Mouse (Mus musculus) hindbrain, postnatal 0 days (tissue): ENCODE results near the gene Rbbp7. TPM values are rescaled to one million over a fixed set of nuclear protein-coding genes. Genes with fewer than 3 reads are reported as not detected.
A peak's percentile ranks its signal among the peaks of the same experiment; 100 is the strongest.

Experiments
- ATAC-seq: fragments of 200-750 bp; cut with Nextera tagmentation; 2 replicates; pipeline ENCODE4 v1.8.0; 2017; ENCODE audit warnings: mild to moderate bottlenecking, moderate TSS enrichment, moderate library complexity
- DNase-seq: peaks from one replicate; pipeline ENCODE4 v3.0.0-alpha.2; 2015; ENCODE audit warnings: low spot score
- H3K27ac ChIP-seq: fragments of 300-500 bp; sonication (generic); 2 replicates; pipeline ENCODE4 v1.5.1; 2014; ENCODE audit warnings: mild to moderate bottlenecking
- H3K27me3 ChIP-seq: fragments of 300-500 bp; sonication (generic); 2 replicates; pipeline ENCODE4 v1.6.1; 2014; ENCODE audit warnings: low read length, mixed read lengths; ENCODE audit not compliant: insufficient read depth
- H3K36me3 ChIP-seq: fragments of 300-500 bp; sonication (generic); 2 replicates; pipeline ENCODE4 v1.6.1; 2014; ENCODE audit warnings: low read length, mixed read lengths; ENCODE audit not compliant: insufficient read depth
- H3K4me1 ChIP-seq: fragments of 300-500 bp; sonication (generic); 2 replicates; pipeline ENCODE4 v1.6.1; 2014; ENCODE audit warnings: antibody characterized with exemption, low read length, mixed read lengths; ENCODE audit not compliant: insufficient read depth
- H3K4me2 ChIP-seq: fragments of 300-500 bp; sonication (generic); 2 replicates; pipeline ENCODE4 v1.6.1; 2014; ENCODE audit warnings: low read depth, mild to moderate bottlenecking, low read length, moderate library complexity, mixed read lengths
- H3K4me3 ChIP-seq: fragments of 300-500 bp; sonication (generic); 2 replicates; pipeline ENCODE4 v1.5.1; 2014; ENCODE audit warnings: low read length
- H3K9ac ChIP-seq: fragments of 300-500 bp; sonication (generic); replicated peaks from 2 replicates; pipeline ENCODE4 v1.6.1; 2014; ENCODE audit warnings: mild to moderate bottlenecking, low read length, moderate library complexity, mixed read lengths
- H3K9me3 ChIP-seq: fragments of 300-500 bp; sonication (generic); 2 replicates; pipeline ENCODE4 v1.6.1; 2016; ENCODE audit warnings: low read length, mixed read lengths
- CTCF ChIP-seq: IDR thresholded peaks from 2 replicates; pipeline ENCODE4 v1.5.1; 2016; ENCODE audit warnings: antibody characterized with exemption, control low read depth, low read depth
- WGBS: fragments of 180-500 bp; shearing (Covaris S2); extraction: QIAGEN DNeasy Blood & Tissue Kit; methylation state at CpG from one replicate; pipeline ENCODE4 v1.1.7; 2014; 5-methylcytosine and 5-hydroxymethylcytosine counted together
- polyA plus RNA-seq: library from polyadenylated mRNA; unstranded; fragments of >200 nt; fragmentation: Nextera tagmentation; extraction: Ambion mirVana; gene quantifications from 2 replicates; pipeline ENCODE4 v1.2.1, GENCODE M21; 2015
- total RNA-seq: library from RNA; depleted of rRNA; stranded (reverse); fragments of >200 nt; gene quantifications from 2 replicates; pipeline ENCODE4 v1.2.3, GENCODE M21; 2014; rRNA removed

The Rbbp7 gene
- total RNA-seq (97.1 and 112 TPM in 2 replicates), polyA plus RNA-seq (254 TPM in 2 replicates)

- TF ChIP-seq CTCF, result no peak
- peak within 1 kb of the TSS; percentile 60 for H3K4me3 ChIP-seq
- no peaks in the 10 kb centered on the region for H3K9me3 ChIP-seq
- H3K9ac ChIP-seq, result peak within 1 kb of the TSS; percentile 65
- peak within 1 kb of the TSS; percentile 94 for H3K27ac ChIP-seq
- no peaks in the 10 kb centered on the region for H3K27me3 ChIP-seq
- H3K36me3 ChIP-seq, result no peaks in the 10 kb centered on the region
- H3K4me1 ChIP-seq, result no peaks in the 10 kb centered on the region
- WGBS, result 32% methylated on average over 68 of the region's 100 CpGs
- H3K4me2 ChIP-seq, result peak within 1 kb of the TSS; percentile 57
- peak; percentile 97 for ATAC-seq
- peak; percentile 95 for DNase-seq
These were observed at the start of gene Rbbp7 for GRCm38 (mm10) chrX:162760115-162760942. TSS of gene Rbbp7 (plus strand) at chrX:162760402.

GRCm38 (mm10) chrX:162717837-162718236 lies 42.4 kb upstream of the Rbbp7 start:
- no peak overlapping the region for H3K4me3 ChIP-seq
- no peaks in the 10 kb centered on the region for H3K27me3 ChIP-seq
- H3K9me3 ChIP-seq, result no peaks in the 10 kb centered on the region
- 34% methylated on average over 5 of the region's 5 CpGs for WGBS
- DNase-seq (peak; percentile 48), ATAC-seq (no peak)
- no peak overlapping the region for H3K9ac ChIP-seq
- H3K4me1 ChIP-seq, result no peaks in the 10 kb centered on the region
- H3K36me3 ChIP-seq, result no peaks in the 10 kb centered on the region
- H3K4me2 ChIP-seq, result no peak overlapping the region
- TF ChIP-seq CTCF, result peak; percentile 45
- H3K27ac ChIP-seq, result no peak overlapping the region

GRCm38 (mm10) chrX:162719615-162720014 lies 40.6 kb upstream of the Rbbp7 start:
- peak; percentile 56 for TF ChIP-seq CTCF
- Histone ChIP-seq H3K27me3 (no peaks in the 10 kb centered on the region), H3K4me2 (no peak overlapping the region), H3K9me3 (no peaks in the 10 kb centered on the region), H3K4me3 (no peak overlapping the region), H3K36me3 (no peaks in the 10 kb centered on the region), H3K9ac (no peak overlapping the region), H3K4me1 (no peaks in the 10 kb centered on the region), H3K27ac (no peak overlapping the region)
- WGBS, result 44% methylated on average over 2 of the region's 2 CpGs
- ATAC-seq (no peak), DNase-seq (no peak)

- Histone ChIP-seq H3K27me3 (no peaks in the 10 kb centered on the region), H3K36me3 (no peaks in the 10 kb centered on the region), H3K27ac (no peak overlapping the region), H3K4me1 (no peaks in the 10 kb centered on the region), H3K9me3 (no peaks in the 10 kb centered on the region), H3K4me3 (no peak overlapping the region), H3K9ac (no peak overlapping the region), H3K4me2 (no peak overlapping the region)
- DNase-seq (peak; percentile 11), ATAC-seq (peak; percentile 40; the same call in 1 of the 2 replicates)
- WGBS, result 35% methylated on average over 13 of the region's 13 CpGs
- TF ChIP-seq CTCF, result no peak
These were observed 32.8 kb upstream of the Rbbp7 start for GRCm38 (mm10) chrX:162727367-162727777.

GRCm38 (mm10) chrX:162727795-162728194 lies 32.4 kb upstream of the Rbbp7 start:
- Histone ChIP-seq H3K4me3 (no peak overlapping the region), H3K36me3 (no peaks in the 10 kb centered on the region), H3K9ac (no peak overlapping the region), H3K4me2 (no peak overlapping the region), H3K27me3 (no peaks in the 10 kb centered on the region), H3K27ac (peak overlapping the region; percentile 41; the same call in 1 of the 2 replicates), H3K9me3 (no peaks in the 10 kb centered on the region), H3K4me1 (no peaks in the 10 kb centered on the region)
- WGBS, result 45% methylated on average over 9 of the region's 9 CpGs
- DNase-seq (no peak), ATAC-seq (no peak)
- no peak for TF ChIP-seq CTCF

DNA sequence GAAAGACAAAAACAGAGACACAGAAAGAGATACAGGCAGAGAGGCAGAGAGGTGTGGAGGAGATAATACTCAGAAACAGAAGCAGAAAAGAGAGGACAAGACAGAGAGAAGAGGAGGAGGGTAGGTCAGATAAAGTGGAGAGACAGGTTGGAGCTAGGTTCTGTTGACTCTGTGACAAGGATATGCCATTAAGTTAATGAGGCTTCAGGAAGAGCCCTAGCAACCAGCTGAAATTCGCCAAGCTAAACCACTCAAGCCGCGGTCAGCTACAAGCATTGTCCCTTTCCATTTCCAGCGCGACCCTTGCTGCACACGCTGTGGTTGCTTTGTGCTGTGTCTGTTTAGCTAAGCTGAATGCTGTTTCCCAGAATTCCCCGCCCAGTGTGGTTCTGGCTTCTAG lies 32.0 kb upstream of the Rbbp7 start:
- DNase-seq (no peak), ATAC-seq (no peak)
- TF ChIP-seq CTCF, result no peak
- H3K4me1 ChIP-seq, result no peaks in the 10 kb centered on the region
- no peak overlapping the region for H3K9ac ChIP-seq
- no peaks in the 10 kb centered on the region for H3K27me3 ChIP-seq
- H3K9me3 ChIP-seq, result no peaks in the 10 kb centered on the region
- H3K4me2 ChIP-seq, result no peak overlapping the region
- 50% methylated on average over 7 of the region's 7 CpGs for WGBS
- H3K27ac ChIP-seq, result no peak overlapping the region
- H3K4me3 ChIP-seq, result no peak overlapping the region
- no peaks in the 10 kb centered on the region for H3K36me3 ChIP-seq

GRCm38 (mm10) chrX:162730031-162730430 lies 30.2 kb upstream of the Rbbp7 start:
- Histone ChIP-seq H3K4me2 (no peak overlapping the region), H3K27ac (no peak overlapping the region), H3K9ac (no peak overlapping the region), H3K4me3 (no peak overlapping the region), H3K36me3 (no peaks in the 10 kb centered on the region), H3K9me3 (no peaks in the 10 kb centered on the region), H3K27me3 (no peaks in the 10 kb centered on the region), H3K4me1 (no peaks in the 10 kb centered on the region)
- no peak for ATAC-seq
- 86% methylated on average over 4 of the region's 4 CpGs for WGBS
- no peak for DNase-seq
- no peak for TF ChIP-seq CTCF
